Mouse (Mus musculus) c-Kit-positive CD71-positive TER-119-negative erythroid progenitor cells, embryonic 14.5 days (primary cell): ENCODE results near the gene Ubac1.

ENCODE experiments used
- DNase-seq: peaks from one replicate; pipeline ENCODE4 v3.0.0-alpha.2; 2013; ENCODE audit warnings: low read depth

The Ubac1 gene

GRCm38 (mm10) chr2:26022626-26023025 lies 1.1 kb upstream of the Ubac1 start:
- DNase-seq, result no peak

GRCm38 (mm10) chr2:26022258-26022565 lies 665 bp upstream of the Ubac1 start:
- no peak for DNase-seq

GRCm38 (mm10) chr2:26020714-26021560 lies 610 bp downstream of the Ubac1 start:
- DNase-seq, result no peak

GRCm38 (mm10) chr2:26019923-26020322 lies 1.6 kb downstream of the Ubac1 start:
- DNase-seq, result no peak

GRCm38 (mm10) chr2:26017326-26017725 lies 4.2 kb downstream of the Ubac1 start:
- no peak for DNase-seq

GRCm38 (mm10) chr2:26013674-26014073 lies 7.9 kb downstream of the Ubac1 start:
- DNase-seq, result peak; percentile 86

GRCm38 (mm10) chr2:26011420-26011819 lies 10.1 kb downstream of the Ubac1 start:
- DNase-seq, result no peak

- DNase-seq, result no peak
Observed at GRCm38 (mm10) chr2:26002001-26002400, 19.5 kb downstream of the Ubac1 start.

GRCm38 (mm10) chr2:26001136-26001535 lies 20.4 kb downstream of the Ubac1 start:
- no peak for DNase-seq

GRCm38 (mm10) chr2:25997716-25998115 lies 23.8 kb downstream of the Ubac1 start:
- no peak for DNase-seq

- DNase-seq, result no peak
Observed at GRCm38 (mm10) chr2:25994791-25995190, 26.8 kb downstream of the Ubac1 start.

GRCm38 (mm10) chr2:25992285-25992684 lies 29.3 kb downstream of the Ubac1 start:
- no peak for DNase-seq

GRCm38 (mm10) chr2:25989651-25990050 lies 31.9 kb downstream of the Ubac1 start:
- no peak for DNase-seq

GRCm38 (mm10) chr2:25987817-25988216 lies 33.7 kb downstream of the Ubac1 start:
- no peak for DNase-seq

- no peak for DNase-seq
Observed at GRCm38 (mm10) chr2:25986601-25987000, 34.9 kb downstream of the Ubac1 start.

GRCm38 (mm10) chr2:25983159-25983907 lies 38.2 kb downstream of the Ubac1 start, which contains the start of gene Camsap1:
Gene Camsap1, minus strand, starts transcription at chr2:25983282.
- peak; percentile 99 for DNase-seq

GRCm38 (mm10) chr2:25982426-25983091 lies 39.0 kb downstream of the Ubac1 start:
- DNase-seq, result no peak

GRCm38 (mm10) chr2:25982052-25982425 lies 39.5 kb downstream of the Ubac1 start:
- peak; percentile 13 for DNase-seq

- DNase-seq, result no peak
Observed at GRCm38 (mm10) chr2:25978997-25979396, 42.5 kb downstream of the Ubac1 start.

- DNase-seq, result no peak
Observed at GRCm38 (mm10) chr2:25977587-25978239, 43.8 kb downstream of the Ubac1 start.

- no peak for DNase-seq
Observed at GRCm38 (mm10) chr2:25975141-25975770, 46.3 kb downstream of the Ubac1 start.

GRCm38 (mm10) chr2:25970426-25970825 lies 51.1 kb downstream of the Ubac1 start:
- DNase-seq, result no peak
